Mouse (Mus musculus) retina, adult 2 months (tissue): Measurements from ENCODE around the gene Psapl1.
"Not testable (repeated sequence)": the region's sequence is repeated elsewhere in the genome, so short reads cannot be mapped to it uniquely, and the experiment has no call there.

ENCODE experiments used
- DNase-seq: peaks from one replicate; pipeline ENCODE4 v3.0.0-alpha.2; 2012; ENCODE audit warnings: low read depth, low spot score

Gene Psapl1

DNA sequence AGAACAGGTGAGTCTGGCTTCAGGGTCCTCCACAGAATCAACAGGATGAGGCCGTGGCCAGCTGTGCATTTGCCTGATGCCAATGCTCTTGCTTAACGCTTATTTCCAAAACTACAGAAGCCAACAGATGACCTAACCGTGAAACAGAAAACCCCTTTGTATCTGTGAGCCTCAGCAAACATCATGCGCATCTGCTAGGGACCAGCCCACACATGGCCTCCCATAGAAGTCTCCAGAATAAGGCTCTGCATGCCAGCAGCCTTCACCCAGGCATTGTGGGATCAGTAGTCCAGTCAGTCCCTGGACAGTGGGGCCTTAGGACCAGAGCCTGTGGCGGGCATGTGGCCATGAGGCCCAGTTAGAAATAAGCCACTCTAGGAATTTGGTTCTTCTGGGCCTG, 400 bp upstream of the Psapl1 start:
- DNase-seq, result no peak

DNA sequence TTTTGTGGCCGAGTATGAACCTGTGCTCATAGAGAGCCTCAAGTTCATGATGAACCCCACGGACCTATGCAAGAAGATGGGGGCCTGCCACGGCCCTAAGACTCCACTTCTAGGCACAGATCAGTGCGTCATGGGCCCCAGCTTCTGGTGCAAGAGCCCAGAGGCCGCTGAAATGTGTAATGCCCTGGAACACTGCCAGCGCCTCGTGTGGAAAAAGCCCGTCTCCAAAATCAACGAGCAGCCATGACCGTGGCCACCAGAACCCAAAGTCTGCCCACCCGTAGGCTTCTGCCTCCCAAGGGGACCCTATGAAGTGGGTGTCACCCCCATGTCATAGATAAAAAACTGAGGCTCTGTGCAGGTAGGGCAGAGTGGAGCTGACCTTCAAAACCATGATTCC, 1.6 kb downstream of the Psapl1 start:
- no peak for DNase-seq

DNA sequence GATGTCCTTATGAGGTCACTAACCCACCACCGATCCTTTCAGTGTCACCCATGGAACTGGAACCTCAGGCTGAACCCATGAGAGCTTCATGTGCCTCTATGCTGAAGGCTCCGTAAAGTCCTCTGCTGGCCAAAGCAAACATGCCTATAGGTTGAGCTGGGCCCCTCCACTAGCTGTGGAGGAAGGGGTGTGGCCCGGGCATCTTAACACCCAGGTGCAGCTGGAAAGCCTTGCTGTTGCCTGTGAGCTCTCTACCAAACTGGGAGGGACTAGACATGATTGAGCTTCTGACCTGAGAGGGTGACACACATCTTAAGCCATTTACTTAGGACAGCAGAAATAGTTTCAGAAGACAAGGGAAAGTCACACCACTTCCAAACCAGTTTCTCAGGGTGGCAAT, 5.0 kb downstream of the Psapl1 start:
- DNase-seq, result no peak

DNA sequence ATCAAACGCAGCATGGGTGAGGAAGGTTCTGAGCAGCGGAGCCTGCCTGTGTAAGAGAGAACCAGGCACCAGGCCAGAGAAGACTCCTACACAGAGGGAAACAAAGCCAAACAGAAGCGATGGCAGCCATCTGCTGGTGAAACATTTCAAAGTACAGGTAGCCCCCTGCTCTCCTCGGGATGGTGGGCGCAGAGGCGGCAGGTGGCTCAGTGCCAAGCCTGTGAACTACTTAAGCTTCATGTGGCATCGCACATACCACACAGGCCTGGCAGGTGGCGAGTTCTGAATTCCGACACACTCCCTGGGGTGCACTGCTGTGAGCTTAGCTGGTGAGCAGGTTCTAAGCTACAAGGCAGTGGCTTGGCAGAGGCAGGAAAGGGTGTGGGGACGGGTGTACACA, 9.5 kb downstream of the Psapl1 start:
- no peak for DNase-seq

DNA sequence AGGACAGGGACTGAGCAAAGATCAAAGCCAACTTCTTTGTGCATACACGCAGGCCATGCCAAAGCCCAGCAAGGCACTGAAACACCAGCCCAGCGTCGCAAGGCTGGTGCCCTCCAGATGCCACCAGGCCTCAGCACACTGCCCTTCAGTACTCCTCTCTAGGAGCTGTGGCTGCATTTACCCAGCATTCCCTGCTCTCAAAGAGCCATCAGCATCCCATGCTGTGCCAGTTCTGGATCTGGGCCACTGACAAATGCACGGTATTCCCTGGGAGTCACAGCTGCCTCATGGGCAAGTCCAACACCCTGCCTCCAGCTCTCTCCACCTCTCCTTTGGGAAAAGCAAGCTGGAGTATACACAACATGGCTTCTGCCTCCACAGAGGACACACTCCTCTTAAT, 16.3 kb downstream of the Psapl1 start:
- DNase-seq, result no peak

DNA sequence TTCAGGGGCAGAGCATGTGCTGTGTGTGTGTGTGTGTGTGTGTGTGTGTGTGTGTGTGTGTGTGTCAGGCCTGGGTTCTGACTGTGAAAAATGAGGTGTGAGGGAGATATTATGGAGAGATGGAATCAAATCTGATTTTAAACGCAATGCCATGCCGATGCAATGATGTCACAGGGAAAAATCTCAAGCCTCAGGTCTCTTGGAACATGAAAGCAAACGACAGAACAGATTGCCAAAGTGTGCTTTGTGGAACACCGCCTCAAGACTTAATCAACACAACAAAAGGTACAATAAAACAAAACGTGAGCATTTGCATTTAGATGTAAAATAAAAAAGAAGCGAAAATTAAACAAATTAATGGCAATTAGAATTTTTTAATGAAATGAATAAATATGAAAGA, 16.8 kb downstream of the Psapl1 start:
- DNase-seq, result no peak

DNA sequence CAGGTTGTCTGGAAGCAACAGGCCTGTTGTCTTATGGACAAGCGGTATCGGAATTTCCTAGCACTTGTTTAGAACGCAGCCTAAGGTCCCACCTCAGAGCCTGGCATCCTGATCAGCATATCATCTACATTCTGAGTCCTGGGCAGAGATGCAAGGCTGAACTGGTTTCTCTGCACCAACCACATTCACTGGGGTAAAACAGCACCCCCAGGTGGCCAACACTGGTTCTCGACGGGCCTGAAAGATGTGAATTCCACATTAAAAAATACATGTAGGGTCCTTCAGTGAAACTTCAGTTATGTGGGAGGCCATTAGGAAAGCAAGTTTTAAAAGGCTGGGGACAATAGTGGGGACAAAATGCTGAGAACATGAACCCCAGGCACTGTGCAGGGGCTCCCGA, 20.0 kb downstream of the Psapl1 start:
- no peak for DNase-seq

DNA sequence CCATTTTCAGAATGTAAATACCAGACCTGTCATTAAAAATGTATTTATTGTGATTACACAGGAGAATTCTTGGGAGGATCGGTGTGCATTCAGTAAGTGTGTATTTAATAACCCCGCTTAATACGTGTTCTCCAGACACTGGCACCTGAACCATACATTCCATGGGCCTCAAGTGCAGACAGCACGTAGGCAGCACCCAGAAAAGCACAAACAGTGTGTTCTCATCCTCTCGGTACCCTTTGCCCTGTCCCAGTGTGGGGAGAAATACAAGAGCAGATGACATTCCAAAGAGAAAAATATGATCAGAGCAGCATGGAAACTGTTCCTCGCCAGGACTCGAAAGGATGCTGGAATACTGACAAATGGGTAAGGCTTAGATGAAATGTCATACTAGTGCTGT, 22.0 kb downstream of the Psapl1 start:
- no peak for DNase-seq

DNA sequence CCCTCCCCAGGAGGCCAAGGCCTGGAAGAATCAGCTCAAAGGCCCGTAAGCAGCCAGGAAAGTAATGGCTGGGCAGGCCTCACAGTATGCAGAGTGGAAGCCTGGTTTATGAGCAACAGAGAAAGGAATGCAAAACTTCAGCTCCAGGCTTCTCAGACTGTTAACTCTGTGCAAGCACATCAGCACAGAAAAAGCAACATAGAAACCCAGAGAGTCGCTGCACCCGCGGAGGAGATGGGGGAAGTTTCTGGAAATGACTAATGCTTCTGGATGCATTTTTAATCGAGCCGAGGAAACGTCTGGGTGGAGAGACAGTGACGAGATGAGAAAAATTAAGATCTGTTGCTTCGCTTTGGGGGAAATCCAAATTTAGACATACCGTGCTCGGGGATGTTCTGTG, 22.5 kb downstream of the Psapl1 start:
- DNase-seq, result no peak

DNA sequence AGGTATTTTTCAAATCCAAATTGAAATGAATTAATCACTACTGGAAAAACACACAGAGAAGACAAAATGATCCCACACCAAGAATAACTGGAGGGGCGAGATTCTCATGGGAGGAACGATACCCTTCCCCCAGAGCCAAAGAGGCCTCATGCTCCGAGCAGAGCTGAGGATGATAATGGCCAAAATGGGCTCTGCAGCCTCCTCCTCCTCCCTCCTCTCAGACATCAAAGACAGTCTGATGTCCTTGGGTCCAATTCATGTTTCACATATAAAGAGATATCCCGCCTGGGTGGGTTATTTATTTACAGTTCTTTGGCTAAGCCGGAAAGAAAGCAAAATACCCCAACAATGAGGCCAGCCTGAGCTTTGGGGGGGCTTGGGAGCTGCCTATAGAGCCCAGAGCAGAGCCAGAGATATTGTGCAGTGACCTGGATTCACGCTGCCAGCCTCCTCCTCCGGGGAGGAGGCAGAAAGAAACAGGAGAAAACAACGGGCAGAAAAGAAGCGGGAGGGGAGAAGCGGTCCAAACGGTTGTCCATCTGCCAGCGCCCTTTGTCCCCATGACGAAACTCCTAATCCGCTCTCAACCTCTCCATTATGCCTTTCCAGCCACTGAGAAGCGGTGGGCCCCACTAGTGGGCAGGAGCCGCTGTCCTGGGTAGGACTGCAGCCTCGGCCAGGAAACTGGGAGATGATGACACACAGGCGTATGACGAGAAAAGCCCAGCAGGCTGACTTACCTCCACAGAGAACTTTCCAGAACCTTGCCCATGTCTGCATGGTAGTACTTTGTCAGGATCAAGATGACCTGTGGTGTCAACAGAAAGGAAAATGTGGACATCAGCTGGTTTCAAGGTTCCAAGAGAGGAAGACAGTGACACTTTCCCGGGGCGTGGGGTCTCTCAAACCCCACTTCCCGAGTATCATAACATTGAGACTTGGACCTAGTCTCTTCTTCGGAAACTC, 24.9 kb downstream of the Psapl1 start:
- DNase-seq, result peak; percentile 15

DNA sequence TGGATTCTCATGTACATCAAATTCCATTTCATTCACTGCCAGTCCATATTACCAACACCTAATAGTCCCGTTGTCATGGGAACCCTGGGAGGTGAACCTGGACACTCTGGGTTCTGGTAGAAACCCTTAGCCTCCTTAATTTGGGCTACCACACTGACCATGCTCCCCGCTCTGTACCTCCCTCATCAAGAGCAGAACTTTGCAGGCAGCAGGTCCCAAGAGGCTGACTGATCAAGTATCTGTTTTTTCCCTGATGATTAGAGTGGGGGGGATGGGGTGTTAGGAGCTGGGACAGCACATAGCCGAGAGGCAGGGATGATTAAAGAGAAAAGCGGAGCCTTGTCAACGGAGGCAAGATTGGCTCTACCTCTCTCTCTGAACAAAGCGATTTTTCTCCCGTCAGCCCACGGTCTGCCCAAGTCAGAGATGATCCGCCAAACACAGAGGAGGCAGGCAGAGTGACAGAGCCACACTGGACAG, 26.5 kb downstream of the Psapl1 start:
- no peak for DNase-seq

DNA sequence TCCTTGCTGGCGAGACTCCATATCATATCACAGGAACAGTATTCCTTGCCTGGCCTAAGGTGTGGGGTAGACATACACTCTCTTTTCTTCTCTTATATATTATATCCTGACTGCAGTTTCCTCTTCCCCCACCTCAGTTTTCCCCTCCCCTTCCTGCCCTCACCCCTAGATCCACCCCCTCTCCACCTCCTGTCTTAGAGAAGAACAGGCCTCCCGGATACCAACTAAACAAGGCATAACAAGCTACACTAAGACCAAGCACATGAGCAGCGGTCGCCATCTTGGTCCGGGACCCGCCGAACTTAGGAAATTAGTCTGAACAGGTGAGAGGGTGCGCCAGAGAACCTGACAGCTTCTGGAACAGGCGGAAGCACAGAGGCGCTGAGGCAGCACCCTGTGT, 33.7 kb downstream of the Psapl1 start:
- DNase-seq, result not testable (repeated sequence)

DNA sequence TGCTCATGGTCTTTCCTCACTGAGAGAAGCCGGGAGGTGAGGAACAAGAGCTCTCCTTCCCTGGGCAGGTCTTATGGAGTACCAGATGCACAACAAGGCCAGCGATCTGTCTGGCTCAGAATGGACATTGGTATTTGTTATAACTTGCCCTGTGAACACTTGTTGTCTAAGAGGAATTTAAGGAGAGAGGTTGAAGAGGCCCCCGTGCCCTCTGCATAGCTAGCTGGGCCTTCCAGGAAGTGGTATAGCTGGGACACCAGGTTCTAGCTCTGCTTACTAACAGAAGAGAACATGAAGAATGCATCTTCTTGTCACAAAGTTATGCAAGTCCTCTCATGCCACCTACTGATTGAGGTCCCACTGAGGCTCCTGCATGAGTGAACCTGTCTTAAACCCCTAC, 44.2 kb downstream of the Psapl1 start:
- no peak for DNase-seq

DNA sequence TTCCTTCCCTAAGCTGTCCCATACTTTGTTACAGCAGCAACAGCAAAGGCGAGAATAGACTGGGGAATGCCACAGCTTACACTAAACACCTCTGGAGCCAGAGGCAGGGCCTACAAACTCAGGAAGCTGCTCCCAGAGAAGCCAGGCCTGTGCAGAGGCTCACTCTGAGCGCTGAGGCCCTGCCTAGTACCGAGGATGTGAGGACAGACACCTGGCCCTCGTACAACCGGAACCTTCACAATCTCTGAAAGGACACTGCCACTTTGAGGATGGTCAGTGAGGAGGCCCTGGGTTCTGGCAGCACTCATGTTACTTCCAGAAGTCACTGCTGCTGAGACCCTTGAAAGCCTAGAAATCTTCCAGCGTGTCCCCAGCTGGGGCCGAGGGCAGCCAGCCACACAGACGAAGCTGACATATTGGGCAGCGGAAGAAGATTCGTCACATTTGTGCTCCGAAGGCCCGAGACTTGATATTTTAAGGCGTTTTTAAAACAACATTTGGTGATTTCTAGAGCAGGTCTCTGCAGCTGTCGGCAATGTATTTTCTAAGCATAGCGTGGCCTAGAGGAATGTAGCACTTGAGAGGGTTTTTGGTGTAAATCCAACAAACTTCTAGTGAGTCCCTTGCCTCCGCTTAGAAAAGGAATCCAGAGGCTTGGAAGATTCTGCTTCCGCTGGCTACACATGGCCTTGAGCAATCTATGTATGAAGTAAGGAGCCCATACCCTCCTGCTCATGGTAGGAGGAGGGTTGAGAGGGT, 49.1 kb downstream of the Psapl1 start:
- no peak for DNase-seq

DNA sequence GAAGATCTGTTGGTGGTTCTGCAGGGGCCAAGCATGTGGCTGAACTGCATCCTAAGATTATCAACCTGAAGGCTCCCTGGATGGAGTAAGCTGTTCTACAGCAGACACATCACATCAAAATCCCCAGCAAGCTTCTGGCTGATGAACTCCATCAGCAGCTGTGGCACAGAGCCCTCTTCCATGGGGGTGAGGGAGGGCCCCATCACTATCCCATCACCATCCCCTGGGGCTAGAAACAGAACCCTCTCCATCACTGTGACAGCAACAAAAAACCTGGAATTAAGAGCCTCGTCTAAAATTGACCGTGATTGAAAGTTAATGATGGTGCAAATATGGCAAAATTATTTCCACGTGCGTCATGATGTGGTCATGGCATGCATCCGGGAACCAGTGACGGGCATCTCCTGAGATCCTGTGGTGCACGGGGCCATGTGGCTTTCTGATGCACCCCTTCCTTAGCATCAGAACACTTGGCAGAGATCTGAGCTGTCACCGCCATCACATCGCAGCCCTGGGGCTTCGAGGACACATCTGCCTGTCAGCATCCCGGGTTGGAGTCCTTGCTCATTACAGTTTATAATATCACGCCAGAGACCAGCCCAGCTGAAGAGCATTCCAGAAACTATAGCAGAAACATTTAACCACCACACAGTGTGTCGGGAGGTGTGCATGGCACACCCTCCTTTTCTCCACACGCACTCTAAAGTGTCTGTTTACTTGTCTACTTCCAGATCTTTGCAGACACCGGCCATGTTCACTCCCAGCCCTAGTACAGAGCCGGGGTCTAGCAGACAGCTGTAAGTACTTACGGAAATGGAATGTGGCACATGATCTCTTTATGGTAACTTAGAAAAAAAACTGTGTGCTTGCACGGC, 51.1 kb downstream of the Psapl1 start:
- no peak for DNase-seq
